Mouse (Mus musculus) embryonic fibroblast, embryonic 13.5 days (primary cell): ENCODE measurements at regions not wholly inside any gene's neighbourhood (a gene's known extent, or its start where the extent isn't known, plus 50 kb on each side); places are given as distances from the start of the nearest gene placed in this dataset.

ENCODE experiments used
- H3K27ac ChIP-seq: 2 replicates; pipeline ENCODE4 v1.5.1; 2012; ENCODE audit warnings: low read length, control low read depth, inconsistent platforms; ENCODE audit not compliant: insufficient read depth
- H3K4me1 ChIP-seq: 2 replicates; pipeline ENCODE4 v1.6.1; 2011; ENCODE audit warnings: low read length; ENCODE audit not compliant: control insufficient read depth, insufficient read depth
- H3K4me3 ChIP-seq: 2 replicates; pipeline ENCODE4 v1.5.1; 2011; ENCODE audit warnings: mild to moderate bottlenecking, control low read depth, low read length; ENCODE audit not compliant: insufficient read depth
- CTCF ChIP-seq: IDR thresholded peaks from 2 replicates; pipeline ENCODE4 v1.5.1; 2011; ENCODE audit warnings: mild to moderate bottlenecking, control low read depth, low read length, moderate library complexity, borderline replicate concordance; ENCODE audit not compliant: insufficient read depth
- POLR2A ChIP-seq: IDR thresholded peaks from 2 replicates; pipeline ENCODE4 v1.6.1; 2011; ENCODE audit warnings: low read depth, mild to moderate bottlenecking, control low read depth, low read length, moderate library complexity

DNA sequence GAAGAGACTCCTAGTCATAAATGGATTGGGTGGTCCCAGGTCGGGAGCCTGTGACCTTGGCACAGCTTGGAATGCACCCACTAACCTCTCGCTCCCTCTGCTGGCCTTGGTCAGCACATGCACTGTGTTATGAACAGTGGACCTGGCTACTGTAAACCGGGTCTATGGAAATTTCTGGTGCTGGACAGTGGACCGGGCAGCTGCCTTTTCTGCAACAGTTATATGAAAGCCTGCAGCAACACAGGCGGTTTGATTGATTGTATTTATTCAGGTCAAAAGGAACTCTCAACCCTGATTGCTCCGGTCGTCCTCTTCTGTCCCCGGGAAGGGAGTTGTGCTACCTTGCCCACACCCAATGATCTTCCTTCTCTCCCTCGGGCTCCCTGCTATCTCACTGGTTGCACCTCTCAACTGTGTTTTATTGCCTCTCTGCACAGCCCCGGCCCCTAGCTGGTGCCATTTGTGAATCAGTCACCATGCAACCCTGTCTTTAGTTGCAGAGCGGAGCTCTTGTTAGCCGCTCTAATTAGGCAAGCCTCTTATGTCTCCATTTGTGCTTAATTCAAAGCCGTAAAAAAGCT, 99.6 kb upstream of the Slc25a26 start:
- peak; percentile 95 for TF ChIP-seq CTCF
- TF ChIP-seq POLR2A = no peak
- Histone ChIP-seq H3K27ac (no peak overlapping the region), H3K4me3 (no peak overlapping the region), H3K4me1 (peaks cover 8% of the 10 kb centered on the region; the same call in 1 of the 2 replicates)

DNA sequence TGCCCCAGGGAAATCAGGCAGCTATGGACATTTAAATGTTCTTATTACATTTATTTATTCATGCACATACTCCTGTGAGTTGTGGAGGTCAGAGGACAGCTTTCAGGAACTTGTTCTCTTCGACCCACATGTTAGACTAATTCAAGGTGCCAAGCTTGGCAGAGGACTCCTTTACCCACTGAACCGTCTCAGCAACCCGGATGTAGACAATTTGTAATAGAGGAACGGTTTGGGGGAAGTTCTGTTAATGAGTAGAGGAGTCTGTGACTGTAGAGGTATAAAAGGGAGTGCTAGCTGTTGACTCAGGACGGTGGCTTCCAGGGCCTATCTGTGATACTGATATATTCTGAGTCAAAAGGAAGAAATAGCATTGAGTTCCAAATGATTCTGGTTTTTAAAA, 107.4 kb upstream of the Magi1 start:
- Histone ChIP-seq H3K4me3 (no peak overlapping the region), H3K4me1 (no peaks in the 10 kb centered on the region), H3K27ac (peak overlapping the region; percentile 49; the same call in 1 of the 2 replicates)
- no peak for TF ChIP-seq CTCF
- TF ChIP-seq POLR2A = no peak

DNA sequence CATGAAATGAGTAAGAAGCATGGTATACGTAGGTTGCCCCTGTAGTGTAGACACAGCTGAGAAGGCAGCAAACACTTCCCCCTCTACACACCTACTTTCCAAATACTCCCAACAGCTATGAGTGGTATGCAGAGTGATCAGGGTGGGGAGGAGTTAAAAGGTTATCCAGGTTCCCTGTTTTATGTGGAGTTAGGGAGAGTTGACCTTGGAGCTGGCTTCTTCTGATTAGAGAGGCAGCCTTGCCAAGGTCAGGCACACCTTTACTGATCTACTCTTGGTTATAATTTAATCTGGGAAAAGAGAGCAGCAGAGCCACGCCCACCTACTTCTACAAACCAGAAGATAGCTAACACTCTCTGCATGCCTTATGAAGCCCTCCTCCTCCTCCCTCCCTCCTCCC, 106.7 kb upstream of the Magi1 start:
- Histone ChIP-seq H3K4me3 (no peak overlapping the region), H3K4me1 (no peaks in the 10 kb centered on the region), H3K27ac (no peak overlapping the region)
- TF ChIP-seq POLR2A = no peak
- no peak for TF ChIP-seq CTCF

DNA sequence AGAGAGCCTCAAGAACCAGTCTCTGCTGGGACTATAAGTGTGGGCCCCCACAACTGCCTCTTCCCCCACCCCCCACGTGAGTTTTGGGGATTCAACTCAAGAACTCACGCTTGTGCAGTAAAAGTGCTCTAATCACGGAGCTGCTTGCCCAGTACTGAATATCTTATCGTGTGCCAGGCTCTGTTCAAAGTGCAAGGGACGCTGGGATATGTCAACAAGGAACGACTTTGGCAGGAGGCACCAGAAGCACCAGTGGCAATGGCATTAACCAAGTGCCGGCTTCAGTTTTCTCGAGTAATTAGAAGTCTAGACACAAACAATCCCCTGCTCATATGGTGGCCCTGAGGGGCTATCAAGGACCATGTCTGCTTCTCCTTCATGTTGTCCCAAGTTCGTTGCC, 106.0 kb upstream of the Magi1 start:
- Histone ChIP-seq H3K27ac (no peak overlapping the region), H3K4me1 (no peaks in the 10 kb centered on the region), H3K4me3 (no peak overlapping the region)
- TF ChIP-seq POLR2A = no peak
- TF ChIP-seq CTCF = no peak

DNA sequence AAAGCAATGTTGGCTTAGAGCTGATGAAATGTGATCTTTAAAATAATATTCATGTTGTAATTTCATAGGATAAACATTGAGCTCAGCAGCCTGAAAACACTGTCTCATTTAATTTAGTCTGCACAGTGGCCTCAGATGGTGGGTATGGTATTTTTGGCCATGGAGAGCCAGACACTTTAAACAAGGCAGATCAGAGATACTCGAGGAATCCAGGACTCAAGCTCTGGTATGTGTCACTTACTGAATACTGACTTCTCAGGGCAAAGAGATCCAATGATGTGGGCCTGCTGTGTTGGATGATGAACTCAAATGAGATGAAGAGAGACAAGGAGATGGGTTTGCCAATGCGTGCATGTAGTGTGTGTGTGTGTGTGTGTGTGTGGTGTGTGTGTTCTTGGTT, 103.9 kb upstream of the Magi1 start:
- TF ChIP-seq CTCF (no peak), POLR2A (no peak)
- Histone ChIP-seq H3K4me3 (no peak overlapping the region), H3K27ac (no peak overlapping the region), H3K4me1 (no peaks in the 10 kb centered on the region)

DNA sequence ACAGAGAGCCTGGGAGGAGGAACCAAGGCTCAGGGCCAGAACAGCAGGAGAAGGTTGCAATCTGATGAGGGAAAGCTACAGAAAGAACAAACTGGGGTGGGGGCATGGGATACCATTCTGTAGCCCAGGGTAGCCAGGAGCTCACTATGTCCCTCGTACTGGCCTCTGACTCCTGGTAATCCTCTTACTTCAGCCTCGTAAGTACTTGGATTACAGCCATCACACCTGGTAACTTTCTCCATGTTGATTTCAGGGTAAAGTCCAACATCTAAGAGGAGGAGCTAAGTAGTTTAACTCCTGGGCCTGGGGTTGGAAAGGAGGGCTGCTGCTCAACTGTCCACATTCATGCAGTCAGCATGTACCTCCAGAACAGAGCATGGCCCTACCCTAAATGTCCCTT, 101.8 kb upstream of the Magi1 start:
- H3K27ac ChIP-seq = no peak overlapping the region
- H3K4me1 ChIP-seq = no peaks in the 10 kb centered on the region
- no peak for TF ChIP-seq CTCF
- no peak overlapping the region for H3K4me3 ChIP-seq

DNA sequence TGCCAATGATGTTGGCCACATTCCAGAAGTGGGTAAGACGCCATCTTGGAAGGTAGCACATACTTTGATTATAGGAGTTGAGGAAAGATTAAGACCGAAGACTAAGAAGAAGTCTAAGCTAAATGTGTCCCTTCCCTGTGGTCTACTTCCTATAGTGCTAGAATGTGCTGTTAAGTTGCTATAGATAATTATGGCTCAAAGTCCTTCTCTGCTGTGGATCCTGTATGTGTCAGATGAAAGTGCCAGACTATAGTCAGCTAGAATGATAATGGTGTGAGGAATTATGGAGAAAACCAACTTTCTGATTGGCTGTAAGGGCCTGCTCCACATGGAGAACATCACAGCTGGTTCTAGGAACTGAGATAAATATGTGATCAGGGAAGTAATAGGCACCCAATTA, 86.3 kb upstream of the Magi1 start:
- no peak for TF ChIP-seq CTCF
- no peak for TF ChIP-seq POLR2A
- H3K4me1 ChIP-seq = no peaks in the 10 kb centered on the region
- no peak overlapping the region for H3K4me3 ChIP-seq
- H3K27ac ChIP-seq = no peak overlapping the region

DNA sequence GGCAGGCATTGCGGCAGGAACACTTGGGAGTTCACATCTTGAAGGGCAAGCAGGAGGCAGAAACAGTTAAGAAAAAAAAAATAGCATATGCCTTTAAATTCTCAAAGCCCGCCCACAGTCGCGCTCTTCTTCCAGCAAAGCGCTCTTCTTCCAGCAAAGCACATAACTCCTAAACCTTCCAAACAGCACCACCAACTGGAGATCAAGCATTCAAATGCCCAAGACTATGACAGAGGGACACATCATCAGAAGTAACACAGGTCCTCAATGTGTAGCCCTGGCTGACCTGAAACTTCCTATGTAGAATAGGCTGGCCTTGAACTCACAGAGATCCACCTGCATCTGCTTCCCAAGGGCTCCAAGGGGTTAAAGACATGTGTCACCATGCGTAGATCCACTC, 80.2 kb upstream of the Magi1 start:
- no peak overlapping the region for H3K27ac ChIP-seq
- H3K4me1 ChIP-seq = no peaks in the 10 kb centered on the region
- TF ChIP-seq CTCF = no peak
- TF ChIP-seq POLR2A = no peak
- no peak overlapping the region for H3K4me3 ChIP-seq

DNA sequence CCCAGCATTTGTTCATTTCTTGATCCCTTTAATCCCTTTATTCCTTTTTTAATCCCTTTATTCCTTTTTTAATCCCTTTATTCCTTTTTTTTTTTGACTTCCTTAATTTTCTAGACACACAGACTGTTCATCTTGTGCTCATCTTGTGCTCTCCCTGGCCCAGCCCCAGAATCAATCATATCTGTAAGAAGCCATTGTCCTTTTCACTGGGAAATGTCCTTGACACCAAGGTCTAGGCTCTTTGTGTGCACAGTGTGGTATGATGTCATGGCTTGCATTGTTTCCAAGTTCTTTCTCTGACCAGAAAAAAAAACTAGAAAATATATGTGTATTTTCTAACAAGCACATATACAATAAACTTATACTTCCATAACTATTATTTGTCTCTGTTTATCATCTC, 78.9 kb upstream of the Magi1 start:
- no peak overlapping the region for H3K27ac ChIP-seq
- H3K4me1 ChIP-seq = no peaks in the 10 kb centered on the region
- TF ChIP-seq POLR2A (no peak), CTCF (no peak)
- no peak overlapping the region for H3K4me3 ChIP-seq

DNA sequence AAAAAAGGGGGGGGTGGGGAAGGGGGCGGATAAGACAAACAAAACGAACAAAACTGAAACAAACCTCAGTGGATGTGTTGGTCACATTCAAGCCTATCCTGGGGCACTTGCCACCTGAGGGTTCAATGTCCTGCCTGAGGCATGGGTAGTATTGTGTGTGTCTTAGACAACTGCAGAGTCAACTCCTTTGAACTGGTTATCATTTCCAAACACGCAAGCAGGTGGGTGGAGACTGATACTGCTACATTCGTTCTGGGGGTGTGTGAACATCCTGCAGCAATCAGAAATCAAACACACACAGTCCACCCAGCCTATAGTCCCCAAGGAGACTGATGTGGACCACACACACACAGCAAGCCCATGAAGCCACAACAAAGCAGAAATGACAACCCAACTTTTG, 73.9 kb upstream of the Magi1 start:
- Histone ChIP-seq H3K27ac (no peak overlapping the region), H3K4me3 (no peak overlapping the region), H3K4me1 (no peaks in the 10 kb centered on the region)
- TF ChIP-seq CTCF = no peak
- no peak for TF ChIP-seq POLR2A
